Mouse (Mus musculus) adipocyte (in vitro differentiated cells): ENCODE measurements around the gene B2m.
A peak's percentile ranks its signal among the peaks of the same experiment; 100 is the strongest.

ENCODE experiments used
- DNase-seq: peaks from one replicate; pipeline ENCODE4 v3.0.0-alpha.2; 2016; ENCODE audit warnings: low spot score

The B2m gene

DNA sequence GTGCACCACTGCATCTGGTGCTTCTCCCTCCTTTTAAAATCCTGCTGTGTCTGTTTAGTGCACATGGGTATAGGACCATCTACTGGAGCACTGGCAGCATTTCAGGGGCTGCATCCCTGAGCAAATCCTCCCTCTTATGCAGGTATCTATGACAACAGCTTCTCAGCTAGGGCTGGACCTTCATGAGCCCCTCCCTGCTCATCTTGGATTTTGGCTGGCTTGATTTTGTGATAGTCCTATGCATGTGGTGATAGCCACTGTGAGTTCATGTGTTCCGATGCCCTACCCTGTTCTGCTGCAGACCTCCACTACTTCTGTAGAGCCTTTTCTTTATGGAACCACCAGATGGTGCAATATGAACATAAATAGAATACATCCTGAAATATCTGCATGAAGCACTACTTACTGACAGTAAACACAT is 47.0 kb downstream of the B2m start:
- DNase-seq = peak; percentile 73

DNA sequence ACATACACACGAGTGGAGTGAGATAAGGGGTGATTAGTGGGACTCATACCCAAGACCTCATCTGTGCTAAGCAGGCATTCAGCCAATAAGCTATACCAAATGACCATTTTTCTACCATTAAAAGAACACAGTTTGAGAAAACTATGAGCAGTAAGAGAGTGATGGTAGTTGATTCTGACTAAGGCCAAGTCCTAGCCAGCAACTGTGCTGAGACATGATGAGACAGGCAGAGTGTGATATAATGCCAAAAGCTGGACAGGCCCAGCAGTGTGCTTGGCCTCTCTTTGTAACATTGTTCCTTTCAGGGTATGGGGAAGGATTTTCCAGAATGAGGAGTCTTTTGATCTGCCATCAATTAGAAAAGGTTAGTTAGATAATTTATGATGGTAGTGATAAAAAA is 54.0 kb downstream of the B2m start:
- no peak for DNase-seq
